Mouse (Mus musculus): ENCODE data around the gene Zbtb22. TPM values are rescaled to one million over a fixed set of nuclear protein-coding genes. Genes with fewer than 3 reads are reported as not detected.

Gene Zbtb22
- total RNA-seq, 2 experiments from 2014 or later, result 20.1 to 20.6 TPM

DNA sequence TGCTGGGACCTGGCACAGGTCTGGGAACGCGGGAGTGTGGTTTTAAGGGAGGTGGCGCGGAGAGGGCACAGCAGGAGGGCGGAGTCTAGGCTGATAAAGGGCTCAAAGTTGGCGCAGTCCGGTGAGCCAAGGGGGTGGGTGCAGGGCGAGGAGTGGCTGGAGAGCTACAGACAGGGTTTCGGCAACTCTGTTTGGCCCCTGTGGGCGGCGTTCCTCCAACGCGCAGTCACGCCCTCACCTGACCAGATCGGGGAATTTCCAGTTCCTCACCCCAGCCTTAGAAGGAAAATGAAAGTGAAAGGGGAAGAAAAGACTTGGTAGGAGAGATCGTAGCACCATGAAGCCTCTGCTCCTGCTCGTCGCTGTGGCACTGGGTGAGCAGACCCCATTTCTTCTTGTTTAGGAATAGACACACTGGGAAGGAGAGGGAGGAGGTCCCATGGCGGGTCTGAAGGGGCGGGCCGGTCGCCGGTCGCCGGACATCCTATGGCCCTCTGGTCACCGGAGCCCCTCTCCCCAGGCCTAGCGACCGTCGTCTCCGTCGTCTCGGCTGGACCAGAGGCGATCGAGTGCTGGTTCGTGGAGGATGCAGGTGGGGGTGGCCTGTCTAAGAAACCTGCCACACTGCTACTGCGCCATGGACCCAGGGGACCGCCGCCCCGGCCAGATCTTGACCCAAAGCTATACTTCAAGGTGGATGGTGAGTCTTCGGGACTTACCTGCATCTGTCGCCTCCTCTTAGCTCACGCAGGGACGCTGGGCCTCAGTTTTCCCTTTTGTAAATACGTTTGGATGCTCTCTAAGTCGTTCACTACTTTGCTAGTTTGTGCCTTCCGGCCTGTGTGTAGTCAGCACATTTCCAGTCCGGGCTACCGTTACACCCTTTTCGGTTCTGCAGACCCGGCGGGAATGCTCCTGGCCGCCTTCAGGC is 3.9 kb downstream of the Zbtb22 start:
- intact Hi-C loops (cut with DNase I), result loop anchor here (2.0 kb wide), 1 partner anchor 17 kb away; no protein-coding TSS in a partner anchor
- peak; percentile 79 to 81 for DNase-seq

- peak; percentile 86 to 88 for DNase-seq
- intact Hi-C loops (cut with DNase I), result loop anchor here (2.0 kb wide), 1 partner anchor 18 kb away; no protein-coding TSS in a partner anchor
Measured at GRCm38 (mm10) chr17:33920282-33921097, 4.8 kb downstream of the Zbtb22 start.

DNA sequence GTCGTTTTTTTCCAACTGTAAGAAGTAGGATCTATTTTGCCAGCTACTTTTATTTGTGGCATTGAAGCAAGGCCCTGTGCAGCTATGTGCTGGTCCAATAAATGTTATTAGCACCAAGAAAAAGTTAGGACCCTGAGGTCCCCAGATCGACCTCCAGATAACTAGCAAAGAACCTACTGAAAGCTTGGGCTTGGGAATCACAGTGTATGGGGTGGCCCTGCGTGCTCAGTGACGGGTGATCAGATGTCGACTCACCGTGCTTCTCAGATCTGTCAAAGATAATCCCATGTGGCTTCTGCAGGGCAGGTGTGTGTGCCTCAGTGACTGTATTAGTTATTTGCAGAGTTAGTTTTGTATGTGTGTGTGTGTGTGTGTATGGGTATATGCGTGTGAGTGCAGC is 5.7 kb downstream of the Zbtb22 start:
- intact Hi-C loops (cut with DNase I), result loop anchor here (2.0 kb wide), 1 partner anchor 19 kb away; no protein-coding TSS in a partner anchor
- no peak for DNase-seq

DNA sequence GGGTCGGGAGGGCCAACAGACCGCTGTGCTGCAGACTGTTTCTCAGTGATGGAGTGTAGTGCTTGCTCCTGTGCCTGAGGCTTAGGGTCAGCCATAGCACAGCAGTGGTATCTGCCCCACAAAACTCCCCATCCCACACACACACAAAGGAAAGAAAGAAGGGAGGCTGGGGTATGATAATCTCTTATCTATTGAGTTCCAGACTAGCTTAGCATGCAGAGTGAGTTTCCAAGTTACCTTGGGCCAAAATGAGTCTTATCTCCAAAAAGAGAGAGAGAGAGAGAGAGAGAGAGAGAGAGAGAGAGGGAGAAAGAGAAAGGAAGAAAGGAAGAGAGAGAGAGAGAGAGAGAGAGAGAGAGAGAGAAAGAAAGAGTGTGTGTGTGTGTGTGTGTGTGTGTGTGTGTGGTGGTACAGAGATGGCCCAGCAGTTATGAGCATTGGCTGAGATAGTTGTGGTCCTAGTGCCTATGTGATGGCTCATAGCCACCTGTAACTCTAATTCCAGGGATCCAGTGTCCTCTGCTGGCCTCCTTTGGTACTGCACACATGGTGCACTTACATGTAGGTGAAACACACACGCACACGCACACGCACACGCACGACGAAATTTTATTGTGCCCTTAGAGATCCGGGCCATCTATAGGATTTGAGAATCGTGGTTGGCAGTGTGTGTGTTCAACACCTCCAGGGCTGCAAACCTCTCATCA is 9.0 kb downstream of the Zbtb22 start:
- intact Hi-C loops (cut with DNase I), result loop anchor here (5.0 kb wide), 1 partner anchor 32 kb away; the partner anchor contains the start of gene Kifc1
- DNase-seq, result peak in 1 of 2 experiments; percentile 55

DNA sequence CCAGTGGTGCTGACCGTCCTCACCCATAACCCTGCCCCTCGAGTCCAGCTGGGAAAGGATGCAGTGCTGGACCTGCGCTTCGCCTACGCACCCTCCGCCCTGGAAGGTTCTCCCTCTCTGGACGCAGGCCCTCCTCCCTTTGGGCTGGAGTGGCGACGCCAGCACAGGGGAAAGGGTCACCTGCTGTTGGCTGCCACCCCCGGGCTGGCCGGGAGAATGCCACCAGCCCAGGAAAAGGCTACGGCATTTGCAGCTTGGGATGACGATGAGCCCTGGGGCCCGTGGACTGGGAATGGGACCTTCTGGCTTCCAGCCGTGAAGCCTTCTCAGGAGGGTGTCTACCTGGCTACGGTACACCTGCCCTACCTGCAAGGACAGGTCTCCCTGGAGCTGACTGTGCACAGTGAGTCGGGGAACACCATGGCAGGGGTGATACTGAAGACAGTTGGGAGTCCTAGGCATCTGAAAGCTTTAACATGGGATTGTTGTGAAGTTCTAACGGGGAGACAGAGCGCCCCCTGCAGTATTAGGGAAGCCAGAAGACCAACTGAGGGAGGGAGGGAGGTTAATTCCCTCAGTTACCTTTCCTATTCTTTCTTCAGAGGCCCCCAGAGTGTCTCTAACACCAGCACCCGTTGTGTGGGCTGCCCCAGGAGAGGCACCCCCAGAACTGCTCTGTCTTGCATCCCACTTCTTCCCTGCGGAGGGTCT is 9.9 kb downstream of the Zbtb22 start:
- no peak for DNase-seq
- intact Hi-C loops (cut with DNase I), result loop anchor here (5.0 kb wide), 1 partner anchor 33 kb away; the partner anchor contains the start of gene Kifc1

- intact Hi-C loops (cut with DNase I), result loop anchor here (5.0 kb wide), 1 partner anchor 34 kb away; the partner anchor contains the start of gene Kifc1
Measured at GRCm38 (mm10) chr17:33926207-33926932, 10.7 kb downstream of the Zbtb22 start.

DNA sequence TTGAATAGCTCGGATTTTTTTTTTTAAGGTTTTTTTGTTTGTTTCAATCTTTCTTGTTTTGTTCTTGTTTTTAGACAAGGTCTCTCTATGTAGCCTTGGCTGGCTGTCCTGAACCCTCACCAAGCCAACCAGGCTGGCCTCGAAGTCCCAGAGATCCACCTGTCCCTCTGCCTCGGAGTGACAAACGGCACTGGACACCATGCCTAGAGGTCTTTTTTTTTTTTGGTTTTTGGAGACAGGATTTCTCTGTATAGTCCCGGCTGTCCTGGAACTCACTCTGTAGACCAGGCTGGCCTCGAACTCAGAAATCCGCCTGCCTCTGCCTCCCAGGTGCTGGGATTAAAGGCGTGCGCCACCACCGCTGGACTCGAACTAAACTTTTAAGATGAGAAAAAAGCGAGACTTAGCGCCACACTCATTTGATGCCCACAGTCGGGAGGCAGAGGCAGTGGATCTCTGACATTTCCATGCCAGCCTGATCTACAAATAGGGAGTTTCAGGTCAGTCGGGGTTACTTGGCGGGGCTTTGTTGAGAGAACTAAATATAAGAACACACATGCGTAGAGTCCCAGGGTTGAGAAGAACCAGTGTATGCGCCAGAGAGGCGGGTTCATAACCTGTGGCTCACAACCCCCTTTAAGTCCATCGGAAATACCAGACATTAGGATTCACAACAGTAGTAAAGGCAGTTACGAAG is 12.7 kb downstream of the Zbtb22 start:
- intact Hi-C loops (cut with DNase I), result loop anchor here (5.0 kb wide), 1 partner anchor 36 kb away; the partner anchor contains the start of gene Kifc1
- DNase-seq, result no peak

More at GRCm38 (mm10) chr17:33926207-33926932, 10.7 kb downstream of the Zbtb22 start:
- DNase-seq, result no peak

DNA sequence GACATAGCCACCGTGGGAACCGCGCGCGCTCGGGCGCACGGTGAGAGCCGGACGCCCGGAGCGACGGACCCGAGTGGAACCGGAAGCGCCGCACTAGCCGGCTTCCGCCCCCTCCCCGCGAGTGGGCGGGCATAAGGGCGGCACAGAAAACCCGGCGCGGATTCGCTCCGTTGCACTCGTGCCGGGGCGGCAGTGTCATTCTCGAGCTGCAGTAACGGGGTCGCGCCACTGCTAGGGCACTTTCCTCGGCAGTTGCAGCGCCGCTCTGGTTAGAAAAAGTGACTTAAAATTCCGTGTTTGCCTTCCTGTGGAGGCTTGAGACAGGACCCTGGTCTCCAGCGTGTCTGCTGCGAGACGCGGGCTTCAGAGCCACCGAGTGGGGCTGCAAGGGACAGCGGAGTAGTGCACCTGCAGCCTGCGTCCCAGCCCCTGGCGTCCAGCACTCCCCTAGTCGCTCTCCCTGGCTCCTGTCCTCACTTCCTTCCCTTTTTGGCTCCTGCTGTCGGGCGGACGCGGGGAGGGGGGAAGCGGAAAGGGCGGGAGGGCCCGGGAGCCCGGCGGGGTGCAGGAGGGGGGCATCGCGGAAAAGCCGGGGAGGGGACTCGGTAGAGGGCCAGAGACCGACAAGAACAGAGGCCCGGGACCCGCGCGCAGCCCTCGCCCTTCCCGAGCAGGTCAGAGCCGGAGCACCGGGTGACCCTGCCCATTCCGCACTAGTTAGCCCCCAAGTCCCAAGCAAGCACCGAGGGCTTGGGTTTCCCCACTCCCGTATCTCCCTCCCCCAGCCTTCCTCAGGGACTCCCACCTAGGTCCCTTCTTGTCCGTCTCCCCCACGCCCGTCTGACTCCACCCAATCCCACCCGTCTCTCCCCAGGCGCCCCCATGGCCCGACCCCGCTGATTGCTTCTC is 13.9 kb downstream of the Zbtb22 start, which contains the start of gene Rgl2:
Rgl2 (plus strand) TSS at position 173 of the 909 bp plus-strand sequence.
- peak; percentile 94 to 95 for DNase-seq
- intact Hi-C loops (cut with DNase I), result loop anchor here (1.0 to 5.0 kb wide), 2 partner anchors 26 to 37 kb away; partner anchors contain the start of genes Kifc1 and Vps52

GRCm38 (mm10) chr17:33930280-33931158 is 14.8 kb downstream of the Zbtb22 start:
- DNase-seq, result peak; percentile 54 to 63
- intact Hi-C loops (cut with DNase I), result no loop called here

DNA sequence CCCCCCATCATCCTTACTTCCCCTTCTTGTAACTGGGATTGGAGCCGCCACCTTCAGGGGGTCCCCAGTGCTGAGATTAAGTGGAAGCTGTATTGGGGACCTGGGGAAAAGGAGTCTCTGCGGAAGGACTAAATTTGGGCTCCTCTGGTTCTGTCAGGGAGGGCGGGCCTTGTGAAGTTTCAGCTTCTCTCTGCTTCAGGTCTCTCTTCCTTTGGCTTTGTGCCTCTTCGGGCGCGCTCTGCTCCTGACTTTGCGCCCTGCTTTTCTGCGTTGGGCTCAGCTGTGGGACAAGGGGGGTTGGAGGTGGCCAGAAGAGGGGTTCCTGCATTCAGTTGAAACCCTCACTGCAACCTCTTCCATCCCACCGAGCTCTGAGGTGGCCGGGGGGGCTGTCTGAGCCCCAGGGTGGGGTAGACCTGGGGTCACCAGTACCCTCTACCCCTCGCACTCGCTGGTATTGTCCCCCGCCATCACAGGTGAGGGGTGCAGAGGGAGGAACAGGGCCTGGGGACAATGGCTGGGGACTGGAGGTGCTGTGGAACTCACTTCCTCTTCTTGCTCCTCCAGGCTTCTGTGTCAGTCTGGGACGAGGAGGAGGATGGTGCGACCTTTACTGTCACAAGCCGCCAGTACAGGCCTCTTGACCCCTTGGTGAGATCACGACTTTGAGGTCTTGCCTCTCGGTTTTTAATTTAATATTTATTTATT is 15.6 kb downstream of the Zbtb22 start:
- intact Hi-C loops (cut with DNase I), result no loop called here

GRCm38 (mm10) chr17:33931947-33932346 is 16.2 kb downstream of the Zbtb22 start:
- intact Hi-C loops (cut with DNase I), result no loop called here
- no peak for DNase-seq

More for the DNA sequence above, 15.6 kb downstream of the Zbtb22 start:
- no peak for DNase-seq

- intact Hi-C loops (cut with DNase I), result no loop called here
- no peak for DNase-seq
Measured at GRCm38 (mm10) chr17:33932448-33932847, 16.7 kb downstream of the Zbtb22 start.

GRCm38 (mm10) chr17:33932970-33933369 is 17.3 kb downstream of the Zbtb22 start:
- DNase-seq, result no peak
- intact Hi-C loops (cut with DNase I), result no loop called here

- intact Hi-C loops (cut with DNase I), result no loop called here
Measured at GRCm38 (mm10) chr17:33935422-33936055, 19.8 kb downstream of the Zbtb22 start.

DNA sequence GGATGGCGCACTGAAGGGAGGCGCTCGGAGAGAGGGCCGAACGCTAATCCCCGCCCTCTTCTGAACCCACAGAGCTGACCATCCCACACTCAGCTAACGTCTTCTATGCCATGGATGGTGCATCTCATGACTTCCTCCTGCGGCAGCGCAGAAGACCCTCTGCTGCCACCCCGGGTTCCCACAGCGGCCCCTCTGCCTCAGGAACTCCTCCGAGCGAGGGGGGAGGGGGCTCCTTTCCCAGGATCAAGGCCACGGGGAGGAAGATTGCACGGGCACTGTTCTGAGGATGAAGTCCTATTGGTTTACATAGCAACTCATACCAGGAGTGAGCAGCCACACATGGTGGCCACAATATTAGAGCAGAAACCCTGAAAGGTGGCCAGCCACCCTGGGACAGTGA is 21.3 kb downstream of the Zbtb22 start:
- DNase-seq, result no peak
- intact Hi-C loops (cut with DNase I), result no loop called here

More at GRCm38 (mm10) chr17:33935422-33936055, 19.8 kb downstream of the Zbtb22 start:
- DNase-seq, result no peak
